Mouse (Mus musculus) limb, embryonic 10.5 days (tissue): ENCODE measurements around the gene Gpc3. TPM values are rescaled to one million over a fixed set of nuclear protein-coding genes. Genes with fewer than 3 reads are reported as not detected.

Experiments
- DNase-seq: peaks from one replicate; pipeline ENCODE4 v3.0.0-alpha.2; 2017; ENCODE audit warnings: low spot score
- H3K27ac ChIP-seq: fragments of 300-500 bp; sonication (generic); 2 replicates; pipeline ENCODE4 v1.5.1; 2016; ENCODE audit warnings: mild to moderate bottlenecking
- H3K27me3 ChIP-seq: fragments of 300-500 bp; sonication (generic); 2 replicates; pipeline ENCODE4 v1.6.1; 2016; ENCODE audit warnings: low read depth, mild to moderate bottlenecking; ENCODE audit not compliant: poor library complexity, severe bottlenecking
- H3K36me3 ChIP-seq: fragments of 300-500 bp; sonication (generic); 2 replicates; pipeline ENCODE4 v1.6.1; 2016; ENCODE audit warnings: mild to moderate bottlenecking, moderate library complexity
- H3K4me1 ChIP-seq: fragments of 300-500 bp; sonication (generic); 2 replicates; pipeline ENCODE4 v1.6.1; 2016
- H3K4me3 ChIP-seq: fragments of 300-500 bp; sonication (generic); 2 replicates; pipeline ENCODE4 v1.5.1; 2016; ENCODE audit warnings: mild to moderate bottlenecking, moderate library complexity
- H3K9me3 ChIP-seq: fragments of 300-500 bp; sonication (generic); replicated peaks from 2 replicates; pipeline ENCODE4 v1.6.1; 2016; ENCODE audit warnings: mild to moderate bottlenecking
- WGBS: fragments of 180-500 bp; shearing (Covaris S2); methylation state at CpG from one replicate; pipeline ENCODE4 v1.1.7; 2016; 5-methylcytosine and 5-hydroxymethylcytosine counted together
- polyA plus RNA-seq: library from polyadenylated mRNA; unstranded; fragments of >200 nt; fragmentation: Nextera tagmentation; extraction: Ambion mirVana; gene quantifications from 2 replicates; pipeline ENCODE4 v1.2.1, GENCODE M21; 2016

Gpc3 gene
- polyA plus RNA-seq, 1 experiment from 2014 or later, result 1,116 TPM

DNA sequence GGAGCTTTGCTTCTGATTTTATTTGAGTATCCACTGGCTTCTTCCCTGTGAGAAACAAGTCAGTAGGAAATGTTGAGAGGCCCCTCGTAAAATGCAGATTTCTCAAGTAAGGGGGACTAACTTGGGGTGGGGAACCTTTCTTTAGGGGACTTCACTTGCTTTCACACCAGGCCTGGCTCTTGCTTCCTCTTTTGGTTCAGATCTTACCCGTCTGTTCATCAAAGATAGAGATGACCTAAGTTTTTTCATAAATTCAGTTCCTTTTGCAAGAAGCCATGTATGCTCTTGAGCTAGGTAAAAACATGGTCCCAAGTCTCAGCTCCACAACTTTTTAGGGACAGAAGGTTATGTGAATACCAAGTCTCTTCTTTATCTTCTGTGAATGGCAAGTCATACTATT is 164.6 kb downstream of the Gpc3 start:
- no peak for DNase-seq
- no peaks in the 10 kb centered on the region for H3K36me3 ChIP-seq
- no peaks in the 10 kb centered on the region for H3K9me3 ChIP-seq
- H3K4me1 ChIP-seq, result peaks cover 72% of the 10 kb centered on the region
- no peak overlapping the region for H3K27ac ChIP-seq
- H3K27me3 ChIP-seq, result peaks cover 15% of the 10 kb centered on the region; the same call in 1 of the 2 replicates
- no peak overlapping the region for H3K4me3 ChIP-seq
- WGBS, result 27% methylated on average over 2 of the region's 2 CpGs

DNA sequence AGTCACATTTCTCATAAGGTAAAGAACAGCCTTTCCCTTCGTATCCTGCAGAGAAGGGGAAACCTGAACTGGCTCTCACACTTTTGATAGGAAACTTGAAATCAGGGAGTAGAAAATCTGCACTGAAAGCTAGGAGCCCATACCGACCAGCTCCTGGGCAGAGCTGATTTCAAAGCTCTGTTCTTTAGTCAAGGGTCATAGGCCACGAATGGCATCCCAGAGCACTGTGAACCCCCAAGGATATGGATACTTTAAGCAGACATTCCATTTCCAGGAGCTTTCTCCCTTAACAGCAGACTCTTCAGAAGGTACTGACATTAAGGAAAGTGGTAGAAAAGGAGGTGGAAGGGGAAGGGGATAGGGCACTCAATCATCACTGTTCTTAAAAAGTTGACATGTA is 165.3 kb downstream of the Gpc3 start:
- Histone ChIP-seq H3K36me3 (no peaks in the 10 kb centered on the region), H3K9me3 (no peaks in the 10 kb centered on the region), H3K27me3 (peaks cover 15% of the 10 kb centered on the region; the same call in 1 of the 2 replicates), H3K27ac (no peak overlapping the region), H3K4me3 (no peak overlapping the region), H3K4me1 (peaks cover 72% of the 10 kb centered on the region)
- 14% methylated on average over 3 of the region's 3 CpGs for WGBS
- no peak for DNase-seq

DNA sequence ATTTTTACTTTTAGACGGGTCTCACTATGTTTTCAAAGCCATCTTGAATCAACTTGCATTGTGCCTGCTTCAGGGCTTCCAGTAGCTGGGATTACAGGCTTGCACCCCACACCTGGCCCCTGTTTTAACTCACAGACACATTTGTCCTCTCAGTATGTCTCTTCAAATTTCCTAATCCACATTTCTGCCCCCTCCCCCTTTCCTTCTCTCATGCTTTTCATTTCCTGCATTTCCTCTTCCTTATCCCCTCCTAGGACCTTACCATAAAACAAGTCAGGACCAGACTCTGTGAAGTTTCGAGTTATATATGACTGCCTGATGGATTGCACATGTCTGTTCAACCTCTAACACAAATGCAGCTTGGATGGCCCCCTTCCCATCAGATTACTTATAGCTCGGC is 167.2 kb downstream of the Gpc3 start:
- peak overlapping the region; percentile 50; the same call in 1 of the 2 replicates for H3K27ac ChIP-seq
- no peaks in the 10 kb centered on the region for H3K36me3 ChIP-seq
- H3K9me3 ChIP-seq, result no peaks in the 10 kb centered on the region
- peaks cover 58% of the 10 kb centered on the region for H3K4me1 ChIP-seq
- no peak overlapping the region for H3K4me3 ChIP-seq
- DNase-seq, result peak; percentile 47
- WGBS, result 28% methylated on average over 3 of the region's 3 CpGs
- peaks cover 18% of the 10 kb centered on the region; the same call in 1 of the 2 replicates for H3K27me3 ChIP-seq

DNA sequence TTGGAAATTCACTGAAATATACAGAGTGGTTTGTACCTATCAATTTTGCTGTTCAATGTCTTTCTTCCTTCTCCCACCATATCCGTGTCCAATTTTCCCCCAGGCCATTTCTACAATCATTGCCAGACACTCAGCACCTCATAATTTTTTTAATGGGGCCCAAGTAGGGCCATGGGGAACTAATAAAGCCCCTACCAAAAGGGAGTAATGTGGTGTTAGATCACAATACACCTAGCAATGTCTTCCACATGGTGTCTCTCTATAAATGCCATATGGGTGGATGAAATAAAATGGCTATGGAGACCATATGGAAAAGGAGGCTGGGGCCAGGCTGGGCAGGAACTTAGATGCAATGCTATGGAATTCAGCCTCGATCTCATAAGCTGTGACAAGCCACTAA is 168.8 kb downstream of the Gpc3 start:
- no peak overlapping the region for H3K4me3 ChIP-seq
- peaks cover 18% of the 10 kb centered on the region; the same call in 1 of the 2 replicates for H3K27me3 ChIP-seq
- H3K9me3 ChIP-seq, result no peaks in the 10 kb centered on the region
- 25% methylated on average over 2 of the region's 2 CpGs for WGBS
- no peak for DNase-seq
- H3K4me1 ChIP-seq, result peaks cover 43% of the 10 kb centered on the region
- no peak overlapping the region for H3K27ac ChIP-seq
- H3K36me3 ChIP-seq, result no peaks in the 10 kb centered on the region

DNA sequence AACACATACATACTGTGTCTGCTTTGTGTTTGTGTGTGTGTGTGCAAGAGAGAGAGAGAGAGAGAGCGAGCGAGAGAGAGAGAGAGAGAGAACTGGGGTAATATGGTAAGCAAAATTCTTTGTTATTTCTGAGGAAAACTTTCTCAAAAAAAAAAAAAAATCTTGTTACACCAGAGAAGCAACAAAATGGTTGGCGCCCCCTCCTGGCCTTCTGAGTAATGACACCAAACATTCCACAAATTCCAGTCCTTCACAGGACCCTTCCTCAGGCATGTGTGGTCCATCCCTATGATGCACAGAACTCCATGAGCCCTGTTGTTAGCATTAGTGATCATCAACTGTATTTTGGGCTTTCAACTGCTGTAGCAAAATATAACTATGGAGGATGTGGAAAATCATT is 172.0 kb downstream of the Gpc3 start:
- H3K4me1 ChIP-seq, result peaks cover 14% of the 10 kb centered on the region
- H3K36me3 ChIP-seq, result 0 out of 2 replicates have a peak, but pooled peaks cover 6% of the 10 kb centered on the region
- H3K9me3 ChIP-seq, result no peaks in the 10 kb centered on the region
- DNase-seq, result no peak
- H3K27me3 ChIP-seq, result peaks cover 21% of the 10 kb centered on the region; the same call in 1 of the 2 replicates
- H3K4me3 ChIP-seq, result no peak overlapping the region
- H3K27ac ChIP-seq, result no peak overlapping the region
- 69% methylated on average over 3 of the region's 3 CpGs for WGBS

DNA sequence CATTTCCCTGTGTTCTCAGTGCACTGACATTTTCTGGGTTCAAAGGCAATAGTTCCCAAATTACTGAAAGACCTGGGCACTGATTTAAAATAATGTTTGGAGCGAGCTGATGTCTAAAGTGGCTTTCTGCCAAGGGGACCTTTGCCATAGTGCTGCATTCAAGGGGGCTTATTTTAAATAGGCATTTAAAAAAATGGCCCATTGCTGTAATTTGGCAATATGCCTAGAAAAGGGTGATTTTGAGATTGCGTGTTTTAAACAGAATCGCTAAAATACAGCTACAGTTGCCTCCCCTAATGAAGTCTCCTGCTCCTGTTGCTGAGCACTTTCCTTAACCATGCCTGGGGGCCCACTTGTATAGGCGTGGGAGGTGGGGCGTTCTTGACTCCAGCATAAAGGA is 174.3 kb downstream of the Gpc3 start:
- Histone ChIP-seq H3K36me3 (0 out of 2 replicates have a peak, but pooled peaks cover 6% of the 10 kb centered on the region), H3K9me3 (no peaks in the 10 kb centered on the region), H3K27ac (no peak overlapping the region), H3K4me1 (no peaks in the 10 kb centered on the region), H3K4me3 (no peak overlapping the region), H3K27me3 (peaks cover 17% of the 10 kb centered on the region; the same call in 1 of the 2 replicates)
- 92% methylated on average over 5 of the region's 5 CpGs for WGBS
- DNase-seq, result no peak

DNA sequence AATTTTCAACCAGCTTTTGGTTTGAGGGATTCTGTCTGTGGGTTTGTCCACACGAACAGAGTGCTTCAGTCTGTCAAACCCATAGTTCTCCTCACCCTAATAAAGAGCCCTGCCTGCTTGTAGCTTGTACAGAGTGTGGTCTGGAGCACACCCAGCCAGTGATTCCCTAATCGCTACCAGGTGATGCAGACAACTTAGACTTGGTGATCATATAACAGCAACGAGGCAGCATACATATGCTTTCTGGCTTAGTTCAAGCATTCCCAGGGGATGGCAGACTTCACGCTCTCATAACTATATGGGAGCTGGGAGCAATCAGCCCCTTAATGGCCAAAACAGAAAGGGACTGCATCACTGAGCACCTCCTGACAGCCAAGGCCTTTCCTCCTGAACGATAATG is 188.1 kb downstream of the Gpc3 start:
- H3K4me1 ChIP-seq, result no peaks in the 10 kb centered on the region
- no peak for DNase-seq
- peaks cover 65% of the 10 kb centered on the region for H3K36me3 ChIP-seq
- 67% methylated on average over 5 of the region's 5 CpGs for WGBS
- H3K9me3 ChIP-seq, result no peaks in the 10 kb centered on the region
- no peak overlapping the region for H3K27ac ChIP-seq
- no peak overlapping the region for H3K4me3 ChIP-seq
- peaks cover 18% of the 10 kb centered on the region for H3K27me3 ChIP-seq

DNA sequence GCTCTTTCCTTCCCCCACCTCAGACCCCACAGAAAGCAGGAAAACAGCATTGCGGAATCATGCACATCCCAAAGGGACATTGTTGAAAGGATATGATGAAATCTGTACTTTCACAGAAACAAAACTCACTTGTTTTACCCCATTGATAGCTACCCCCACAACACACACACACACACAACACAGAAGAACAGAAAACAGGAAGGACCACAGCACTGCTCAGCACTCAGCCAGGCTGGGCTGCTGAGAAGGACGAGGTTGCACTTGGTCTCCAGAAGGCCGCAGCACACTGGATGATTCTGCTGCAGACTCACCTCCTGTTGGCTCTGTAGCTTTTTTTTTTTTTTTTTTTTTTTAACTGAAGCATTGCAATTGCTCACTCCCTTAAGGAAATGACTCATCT is 193.9 kb downstream of the Gpc3 start:
- peaks cover 41% of the 10 kb centered on the region for H3K27me3 ChIP-seq
- no peaks in the 10 kb centered on the region for H3K9me3 ChIP-seq
- H3K4me3 ChIP-seq, result no peak overlapping the region
- 95% methylated on average over 3 of the region's 3 CpGs for WGBS
- no peak for DNase-seq
- no peaks in the 10 kb centered on the region for H3K4me1 ChIP-seq
- H3K36me3 ChIP-seq, result peaks cover 45% of the 10 kb centered on the region
- H3K27ac ChIP-seq, result no peak overlapping the region

DNA sequence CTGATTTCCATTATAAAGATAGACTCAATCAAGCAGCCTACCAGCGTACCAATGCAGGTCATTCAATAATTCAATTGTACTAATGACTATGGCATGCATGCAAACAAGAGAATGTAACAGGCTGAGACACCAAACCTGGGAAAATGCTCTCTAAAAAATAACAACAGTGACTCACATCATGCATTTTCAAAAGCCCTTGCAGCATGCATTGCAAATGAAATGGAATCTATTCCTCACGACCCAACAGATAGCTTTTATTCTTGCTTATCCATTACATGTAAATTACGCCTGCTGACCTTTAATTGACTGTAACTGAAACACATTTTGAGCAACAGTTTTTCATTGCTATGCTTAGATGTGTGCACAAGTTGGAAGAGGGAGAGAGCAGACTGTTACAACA is 200.8 kb downstream of the Gpc3 start:
- WGBS, result 88% methylated on average over 3 of the region's 3 CpGs
- peaks cover 50% of the 10 kb centered on the region; the same call in 1 of the 2 replicates for H3K27me3 ChIP-seq

DNA sequence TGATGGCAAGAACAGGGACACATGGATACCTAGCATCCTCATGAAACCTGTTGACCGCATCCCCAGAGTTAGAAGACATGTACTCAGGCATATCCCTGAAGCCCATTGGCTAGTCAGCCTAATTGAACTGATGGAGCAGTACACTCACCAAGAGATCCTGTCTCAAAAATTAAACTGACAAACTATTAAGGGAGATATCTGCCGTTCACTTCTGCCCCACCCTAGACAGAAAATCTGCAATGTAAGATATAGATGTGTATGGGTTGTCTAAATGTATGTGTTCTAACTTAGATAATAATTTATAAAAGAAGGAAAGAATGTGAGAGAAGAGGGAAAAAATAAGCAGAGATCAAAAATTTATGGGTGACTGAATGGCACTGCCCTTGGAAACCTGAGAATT is 212.6 kb downstream of the Gpc3 start:
- no peaks in the 10 kb centered on the region for H3K4me1 ChIP-seq
- no peak overlapping the region for H3K27ac ChIP-seq
- no peak for DNase-seq
- no peaks in the 10 kb centered on the region for H3K9me3 ChIP-seq
- H3K36me3 ChIP-seq, result peaks cover 42% of the 10 kb centered on the region
- WGBS, result 98% methylated on average over 2 of the region's 2 CpGs
- peaks cover 3% of the 10 kb centered on the region; the same call in 1 of the 2 replicates for H3K27me3 ChIP-seq
- no peak overlapping the region for H3K4me3 ChIP-seq

More for the DNA sequence above, 200.8 kb downstream of the Gpc3 start:
- H3K9me3 ChIP-seq, result no peaks in the 10 kb centered on the region
- H3K36me3 ChIP-seq, result peaks cover 16% of the 10 kb centered on the region
- no peaks in the 10 kb centered on the region for H3K4me1 ChIP-seq
- H3K27ac ChIP-seq, result no peak overlapping the region
- no peak for DNase-seq
- H3K4me3 ChIP-seq, result no peak overlapping the region

DNA sequence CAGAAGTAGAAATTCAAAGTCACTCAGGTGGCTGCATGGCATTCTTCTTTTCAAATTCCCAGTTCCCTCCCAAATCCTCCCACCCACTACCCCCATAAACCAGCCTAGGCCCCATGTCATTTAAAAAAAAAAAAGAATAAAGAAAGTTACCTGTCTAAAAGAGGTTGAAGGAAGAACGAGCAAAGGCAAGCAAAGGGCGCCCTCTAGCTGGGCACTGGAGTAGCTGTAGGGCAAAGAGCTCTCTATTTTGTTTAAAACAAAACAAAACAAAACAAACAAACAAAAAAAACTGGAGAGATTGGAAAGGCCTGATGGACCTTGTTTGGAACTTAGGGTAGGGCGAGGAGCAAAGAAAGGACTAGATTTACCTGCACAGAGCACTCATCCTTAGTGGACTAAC is 238.6 kb downstream of the Gpc3 start:
- Histone ChIP-seq H3K4me1 (no peaks in the 10 kb centered on the region), H3K27me3 (peaks cover 18% of the 10 kb centered on the region; the same call in 1 of the 2 replicates), H3K27ac (no peak overlapping the region), H3K9me3 (no peaks in the 10 kb centered on the region), H3K4me3 (no peak overlapping the region), H3K36me3 (peaks cover 56% of the 10 kb centered on the region)
- no peak for DNase-seq
- WGBS, result 82% methylated on average over 3 of the region's 3 CpGs

DNA sequence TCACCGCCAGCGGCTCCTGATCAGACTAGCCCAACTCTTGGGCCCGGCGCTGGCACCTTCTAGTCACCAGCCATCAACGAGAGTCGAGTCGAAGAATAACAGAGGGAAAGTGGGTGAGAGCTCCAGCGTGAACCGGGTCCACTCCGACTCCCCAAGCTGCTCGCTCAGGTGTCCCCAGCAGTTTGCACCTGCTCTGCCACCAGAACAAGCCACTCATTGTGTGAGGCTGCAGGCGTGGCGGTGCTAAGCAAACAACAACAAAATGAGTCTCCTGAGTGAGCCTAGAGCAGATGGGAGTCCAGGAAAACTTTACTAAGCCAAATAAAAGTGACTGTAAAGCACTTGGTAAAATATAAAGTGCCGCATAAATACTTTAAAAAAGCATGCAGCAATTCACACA is 239.5 kb downstream of the Gpc3 start:
- no peak for DNase-seq
- Histone ChIP-seq H3K27me3 (peaks cover 20% of the 10 kb centered on the region; the same call in 1 of the 2 replicates), H3K9me3 (no peaks in the 10 kb centered on the region), H3K36me3 (peaks cover 53% of the 10 kb centered on the region), H3K4me3 (no peak overlapping the region), H3K27ac (no peak overlapping the region), H3K4me1 (no peaks in the 10 kb centered on the region)
- 93% methylated on average over 14 of the region's 14 CpGs for WGBS

DNA sequence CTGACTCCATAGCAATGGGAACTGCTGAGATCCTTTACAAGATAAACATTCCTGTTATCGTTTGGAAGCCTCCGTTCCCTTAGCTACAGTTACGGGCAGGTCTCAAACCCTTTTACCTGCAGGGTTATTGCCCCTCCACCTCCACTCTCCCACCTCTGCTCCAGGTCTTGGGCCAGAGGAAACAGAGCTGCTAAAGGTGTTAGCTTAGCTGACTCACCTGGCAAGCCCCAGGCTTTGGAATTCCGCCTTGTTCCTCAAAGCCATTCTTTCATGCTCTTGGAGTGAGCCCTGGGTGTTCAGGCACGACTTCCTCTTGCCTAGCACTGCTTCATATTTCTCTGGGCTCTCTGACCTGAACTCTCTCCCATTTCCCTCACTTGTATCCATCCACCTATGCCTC is 241.3 kb downstream of the Gpc3 start:
- H3K4me3 ChIP-seq, result no peak overlapping the region
- H3K27me3 ChIP-seq, result peaks cover 16% of the 10 kb centered on the region; the same call in 1 of the 2 replicates
- no peaks in the 10 kb centered on the region for H3K4me1 ChIP-seq
- H3K27ac ChIP-seq, result no peak overlapping the region
- no peak for DNase-seq
- H3K9me3 ChIP-seq, result no peaks in the 10 kb centered on the region
- peaks cover 45% of the 10 kb centered on the region for H3K36me3 ChIP-seq
- WGBS, result 85% methylated on average over 5 of the region's 5 CpGs
